Mouse (Mus musculus): ENCODE measurements around the gene Pou5f2. TPM values are rescaled to one million over a fixed set of nuclear protein-coding genes. Genes with fewer than 3 reads are reported as not detected.

The Pou5f2 gene
- polyA plus RNA-seq, 1 experiment: not detected

DNA sequence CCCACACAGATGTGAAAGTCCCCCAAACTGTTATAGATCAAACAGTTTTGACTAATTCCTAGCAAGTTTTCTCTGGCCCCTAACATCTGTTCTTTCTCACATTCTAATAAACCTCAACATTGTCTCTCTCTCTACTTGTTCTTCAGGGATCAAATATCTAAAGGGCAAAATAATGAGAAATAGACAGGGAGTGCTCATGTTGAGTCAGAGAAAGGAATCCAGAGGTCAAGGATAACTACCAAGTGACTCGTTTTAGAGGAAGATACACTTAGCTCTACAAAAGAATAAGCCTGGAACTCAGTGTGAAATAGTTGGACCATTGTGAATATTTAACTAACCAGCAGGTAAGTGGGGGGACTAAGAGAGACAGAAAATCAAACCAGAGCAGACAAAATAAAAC is 8.1 kb downstream of the Pou5f2 start:
- no peaks in the 10 kb centered on the region for H3K4me1 ChIP-seq (ENCODE audit: control insufficient read depth)
- H3K9me3 ChIP-seq (ENCODE audit: control insufficient read depth, low read length): no peaks in the 10 kb centered on the region
- H3K36me3 ChIP-seq (ENCODE audit: control insufficient read depth): no peaks in the 10 kb centered on the region
- no peak overlapping the region for H3K4me3 ChIP-seq (replicated peaks)
- H3K27me3 ChIP-seq (ENCODE audit: control insufficient read depth): no peaks in the 10 kb centered on the region
- TF ChIP-seq TAL1 (IDR thresholded peaks at IDR 0.05; ENCODE audit: low read length) (no peak), GATA1 (IDR thresholded peaks at IDR 0.05; ENCODE audit: low read length) (no peak)

GRCm38 (mm10) chr13:78037203-78037602 is 12.5 kb downstream of the Pou5f2 start:
- TF ChIP-seq GATA1 (IDR thresholded peaks at IDR 0.05; ENCODE audit: low read length) (no peak), TAL1 (IDR thresholded peaks at IDR 0.05; ENCODE audit: low read length) (no peak)
- no peaks in the 10 kb centered on the region for H3K27me3 ChIP-seq (ENCODE audit: control insufficient read depth)
- no peak overlapping the region for H3K4me3 ChIP-seq (replicated peaks)
- H3K4me1 ChIP-seq (ENCODE audit: control insufficient read depth): no peaks in the 10 kb centered on the region
- no peaks in the 10 kb centered on the region for H3K9me3 ChIP-seq (ENCODE audit: control insufficient read depth, low read length)
- H3K36me3 ChIP-seq (ENCODE audit: control insufficient read depth): no peaks in the 10 kb centered on the region

- TF ChIP-seq TAL1 (IDR thresholded peaks at IDR 0.05; ENCODE audit: low read length) (no peak), GATA1 (IDR thresholded peaks at IDR 0.05; ENCODE audit: low read length) (no peak)
- Histone ChIP-seq H3K9me3 (ENCODE audit: control insufficient read depth, low read length) (no peaks in the 10 kb centered on the region), H3K36me3 (ENCODE audit: control insufficient read depth) (no peaks in the 10 kb centered on the region), H3K27me3 (ENCODE audit: control insufficient read depth) (no peaks in the 10 kb centered on the region), H3K4me3 (replicated peaks) (no peak overlapping the region), H3K4me1 (ENCODE audit: control insufficient read depth) (no peaks in the 10 kb centered on the region)
These were observed 18.5 kb downstream of the Pou5f2 start for GRCm38 (mm10) chr13:78043203-78043602.

DNA sequence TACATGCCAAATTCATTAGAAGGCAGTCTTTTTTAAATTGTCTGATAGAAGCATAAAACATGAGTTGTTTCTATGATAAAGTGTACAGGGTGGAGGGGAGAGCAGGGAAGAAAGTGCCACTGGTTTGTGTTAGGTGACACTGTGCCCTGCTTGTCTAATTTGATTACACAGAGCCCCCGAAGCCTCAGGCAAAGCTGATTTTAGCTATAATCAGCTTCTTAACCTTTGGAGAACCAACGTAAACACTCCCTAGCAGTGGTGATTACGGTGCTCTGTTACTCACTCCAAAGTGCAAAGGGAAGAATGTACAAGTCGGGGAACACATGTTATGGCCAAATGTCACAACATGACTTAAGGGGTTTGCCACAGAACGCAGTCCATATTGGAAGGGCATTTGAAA is 20.4 kb downstream of the Pou5f2 start:
- no peaks in the 10 kb centered on the region for H3K4me1 ChIP-seq (ENCODE audit: control insufficient read depth)
- H3K27me3 ChIP-seq (ENCODE audit: control insufficient read depth): no peaks in the 10 kb centered on the region
- H3K4me3 ChIP-seq (replicated peaks): no peak overlapping the region
- no peaks in the 10 kb centered on the region for H3K36me3 ChIP-seq (ENCODE audit: control insufficient read depth)
- no peaks in the 10 kb centered on the region for H3K9me3 ChIP-seq (ENCODE audit: control insufficient read depth, low read length)
- TF ChIP-seq GATA1 (IDR thresholded peaks at IDR 0.05; ENCODE audit: low read length) (no peak), TAL1 (IDR thresholded peaks at IDR 0.05; ENCODE audit: low read length) (no peak)

Other genes starting within 250 kb of the Pou5f2 start
- not detected in 2 replicates for gene Nr2f1, start 174.9 kb downstream of the Pou5f2 start, polyA plus RNA-seq (2012)